Mouse (Mus musculus) adrenal gland, adult 2 months (tissue): ENCODE data around the gene Abt1. TPM values are rescaled to one million over a fixed set of nuclear protein-coding genes. Genes with fewer than 3 reads are reported as not detected.

Experiments used
- polyA plus RNA-seq: library from polyadenylated mRNA; depleted of rRNA; stranded (reverse); fragments of >200 nt; gene quantifications from 2 replicates; pipeline ENCODE4 v1.2.3, GENCODE M21; 2012; rRNA removed
- total RNA-seq, 2 experiments: library from RNA; stranded (reverse); gene quantifications; 2 replicates each; pipeline ENCODE4 v1.2.3; 2021

Gene Abt1
- total and polyA plus RNA-seq, 3 experiments: 1.1 to 8.5 (median 7.0) TPM

Other genes starting within 250 kb of the Abt1 start
- gene Vmn1r220, start 235.9 kb downstream of the Abt1 start, total RNA-seq: not detected
- gene Vmn1r220, start 235.9 kb downstream of the Abt1 start, polyA plus RNA-seq: not detected in 2 replicates
- not detected for gene Vmn1r221, start 209.7 kb downstream of the Abt1 start, total RNA-seq
- gene Vmn1r221, start 209.7 kb downstream of the Abt1 start, polyA plus RNA-seq: not detected in 2 replicates
- not detected for gene Vmn1r222, start 187.9 kb downstream of the Abt1 start, total RNA-seq
- gene Vmn1r222, start 187.9 kb downstream of the Abt1 start, polyA plus RNA-seq: not detected in 2 replicates
- gene Vmn1r223, start 176.7 kb downstream of the Abt1 start, total RNA-seq: not detected
- gene Vmn1r223, start 176.7 kb downstream of the Abt1 start, polyA plus RNA-seq: not detected in 2 replicates
- 10 to 100 TPM; 16.3 to 20.7 TPM for gene Zfp322a, start 54.7 kb downstream of the Abt1 start, total RNA-seq
- 0.40 and 0.53 TPM in 2 replicates for gene Zfp322a, start 54.7 kb downstream of the Abt1 start, polyA plus RNA-seq
- gene Btn1a1, start 42.0 kb upstream of the Abt1 start, total RNA-seq: not detected
- not detected in 2 replicates for gene Btn1a1, start 42.0 kb upstream of the Abt1 start, polyA plus RNA-seq
- gene Btn2a2, start 65.0 kb upstream of the Abt1 start, total RNA-seq: not detected
- gene Btn2a2, start 65.0 kb upstream of the Abt1 start, polyA plus RNA-seq: not detected in 2 replicates
- 100 to 1,000 TPM; 338 to 400 TPM for gene Hist1h4h, start 107.2 kb upstream of the Abt1 start, total RNA-seq
- gene Hist1h4h, start 107.2 kb upstream of the Abt1 start, polyA plus RNA-seq: 20.2 and 33.8 TPM in 2 replicates
- 10 to 100 TPM; 17.9 to 20.0 TPM for gene Hist1h2af, start 110.0 kb upstream of the Abt1 start, total RNA-seq
- 24.9 and 66.0 TPM in 2 replicates for gene Hist1h2af, start 110.0 kb upstream of the Abt1 start, polyA plus RNA-seq
- 1 to 10 TPM; 2.2 to 7.1 TPM for gene Hist1h3g, start 111.6 kb upstream of the Abt1 start, total RNA-seq
- gene Hist1h3g, start 111.6 kb upstream of the Abt1 start, polyA plus RNA-seq: 3.2 and 3.5 TPM in 2 replicates
- 1 to 10 TPM; 3.0 to 3.2 TPM for gene Hist1h2bh, start 119.5 kb upstream of the Abt1 start, total RNA-seq
- gene Hist1h2bh, start 119.5 kb upstream of the Abt1 start, polyA plus RNA-seq: 1.2 and 1.5 TPM in 2 replicates
- 10 to 100 TPM; 16.8 to 18.0 TPM for gene Hist1h3f, start 120.2 kb upstream of the Abt1 start, total RNA-seq
- 3.0 and 3.1 TPM in 2 replicates for gene Hist1h3f, start 120.2 kb upstream of the Abt1 start, polyA plus RNA-seq
- 10 to 100 TPM; 37.2 to 51.6 TPM for gene Hist1h4f, start 127.8 kb upstream of the Abt1 start, total RNA-seq
- gene Hist1h4f, start 127.8 kb upstream of the Abt1 start, polyA plus RNA-seq: 0.40 and 2.2 TPM in 2 replicates
- 1 to 10 TPM; 2.4 to 3.4 TPM for gene Hist1h1d, start 129.4 kb upstream of the Abt1 start, total RNA-seq
- gene Hist1h1d, start 129.4 kb upstream of the Abt1 start, polyA plus RNA-seq: not detected in 2 replicates
- gene Hist1h3e, start 138.5 kb upstream of the Abt1 start, total RNA-seq: 10 to 100 TPM; 41.4 to 51.2 TPM
- 12.8 and 14.0 TPM in 2 replicates for gene Hist1h3e, start 138.5 kb upstream of the Abt1 start, polyA plus RNA-seq
- 1 to 10 TPM; 2.7 to 4.9 TPM for gene Hist1h2ae, start 147.4 kb upstream of the Abt1 start, total RNA-seq
- 0.90 and 3.7 TPM in 2 replicates for gene Hist1h2ae, start 147.4 kb upstream of the Abt1 start, polyA plus RNA-seq
- gene Hist1h2bg, start 147.5 kb upstream of the Abt1 start, total RNA-seq: 10 to 100 TPM; 41.1 to 60.2 TPM
- 25.3 and 27.0 TPM in 2 replicates for gene Hist1h2bg, start 147.5 kb upstream of the Abt1 start, polyA plus RNA-seq
- gene Hist1h2bf, start 150.3 kb upstream of the Abt1 start, total RNA-seq: 10 to 100 TPM; 17.9 to 21.6 TPM
- gene Hist1h2bf, start 150.3 kb upstream of the Abt1 start, polyA plus RNA-seq: 0.80 and 5.5 TPM in 2 replicates
- 1 to 10 TPM; 2.9 to 6.4 TPM for gene Hist1h2ad, start 150.5 kb upstream of the Abt1 start, total RNA-seq
- 2.5 and 3.2 TPM in 2 replicates for gene Hist1h2ad, start 150.5 kb upstream of the Abt1 start, polyA plus RNA-seq
- gene Hist1h3d, start 151.9 kb upstream of the Abt1 start, total RNA-seq: 1 to 10 TPM; 3.7 to 6.5 TPM
- gene Hist1h3d, start 151.9 kb upstream of the Abt1 start, polyA plus RNA-seq: 3.7 TPM in 2 replicates
- 100 to 1,000 TPM; 118 to 129 TPM for gene Hist1h4d, start 157.7 kb upstream of the Abt1 start, total RNA-seq
- 2.6 and 2.7 TPM in 2 replicates for gene Hist1h4d, start 157.7 kb upstream of the Abt1 start, polyA plus RNA-seq
- 10 to 100 TPM; 11.3 to 14.8 TPM for gene Hist1h2be, start 197.3 kb upstream of the Abt1 start, total RNA-seq
- gene Hist1h2be, start 197.3 kb upstream of the Abt1 start, polyA plus RNA-seq: 1.7 and 2.0 TPM in 2 replicates
- 10 to 100 TPM; 44.2 to 71.4 TPM for gene Hist1h1e, start 198.7 kb upstream of the Abt1 start, total RNA-seq
- gene Hist1h1e, start 198.7 kb upstream of the Abt1 start, polyA plus RNA-seq: 1.0 and 1.2 TPM in 2 replicates